Mouse (Mus musculus) lung, embryonic 16.5 days (tissue): ENCODE data around the gene Cyp4f39. TPM values are rescaled to one million over a fixed set of nuclear protein-coding genes. Genes with fewer than 3 reads are reported as not detected.
A peak's percentile ranks its signal among the peaks of the same experiment; 100 is the strongest.

Source experiments
- ATAC-seq: fragments of 200-750 bp; cut with Nextera tagmentation; 2 replicates; pipeline ENCODE4 v1.8.0; 2017; ENCODE audit warnings: low read depth, mild to moderate bottlenecking, moderate library complexity
- H3K27ac ChIP-seq: fragments of 300-500 bp; sonication (generic); 2 replicates; pipeline ENCODE4 v1.5.1; 2014; ENCODE audit warnings: mild to moderate bottlenecking, control low read depth, low read length
- H3K27me3 ChIP-seq: fragments of 300-500 bp; sonication (generic); 2 replicates; pipeline ENCODE4 v1.6.1; 2014; ENCODE audit warnings: low read depth, low read length, mixed read lengths; ENCODE audit not compliant: control insufficient read depth, insufficient read depth
- H3K36me3 ChIP-seq: fragments of 300-500 bp; sonication (generic); 2 replicates; pipeline ENCODE4 v1.6.1; 2014; ENCODE audit warnings: low read length; ENCODE audit not compliant: control insufficient read depth, insufficient read depth
- H3K4me1 ChIP-seq: fragments of 300-500 bp; sonication (generic); replicated peaks from 2 replicates; pipeline ENCODE4 v1.6.1; 2014; ENCODE audit warnings: low read length, mixed read lengths; ENCODE audit not compliant: control insufficient read depth, insufficient read depth
- H3K4me2 ChIP-seq: fragments of 300-500 bp; sonication (generic); 2 replicates; pipeline ENCODE4 v1.6.1; 2014; ENCODE audit warnings: low read depth, low read length, control low read depth
- H3K4me3 ChIP-seq: fragments of 300-500 bp; sonication (generic); 2 replicates; pipeline ENCODE4 v1.5.1; 2014; ENCODE audit warnings: mild to moderate bottlenecking, low read length, control low read depth
- H3K9ac ChIP-seq: fragments of 300-500 bp; sonication (generic); 2 replicates; pipeline ENCODE4 v1.6.1; 2014; ENCODE audit warnings: low read length, control low read depth
- H3K9me3 ChIP-seq: fragments of 300-500 bp; sonication (generic); 2 replicates; pipeline ENCODE4 v1.6.1; 2016; ENCODE audit warnings: low read length; ENCODE audit not compliant: control insufficient read depth
- WGBS: fragments of 180-500 bp; shearing (Covaris S2); extraction: QIAGEN DNeasy Blood & Tissue Kit; methylation state at CpG from one replicate; pipeline ENCODE4 v1.1.7; 2014; 5-methylcytosine and 5-hydroxymethylcytosine counted together
- polyA plus RNA-seq: library from polyadenylated mRNA; unstranded; fragments of >200 nt; fragmentation: Nextera tagmentation; extraction: Ambion mirVana; gene quantifications from 2 replicates; pipeline ENCODE4 v1.2.1, GENCODE M21; 2015

Gene Cyp4f39
- polyA plus RNA-seq = 0.69 and 0.80 TPM in 2 replicates

DNA sequence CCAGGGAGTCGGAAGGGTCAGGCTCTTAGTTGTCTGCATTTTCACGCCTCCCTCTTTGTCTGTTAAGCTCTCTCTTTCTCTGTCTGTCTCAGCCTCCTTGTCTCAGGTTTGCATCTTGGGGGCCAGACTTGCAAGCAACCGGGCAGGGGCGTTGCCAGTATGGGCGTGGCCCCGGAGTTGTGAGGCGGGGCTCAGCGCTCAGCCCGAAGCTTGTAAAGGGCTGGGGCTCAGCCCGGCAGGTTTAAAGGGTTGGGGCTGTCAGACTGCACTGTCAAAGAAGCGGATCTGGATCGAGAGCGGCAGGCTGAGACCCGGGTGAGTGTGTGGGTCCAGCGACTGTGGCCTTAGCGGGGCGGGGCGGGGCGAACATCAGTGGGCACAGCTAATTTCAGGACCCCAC is at the start of gene Cyp4f39:
Cyp4f39 (plus strand) TSS at position 242 of the 400 bp plus-strand sequence.
- Histone ChIP-seq H3K27ac (no peak within 1 kb of the TSS), H3K36me3 (no peaks in the 10 kb centered on the region), H3K9ac (peak within 1 kb of the TSS; percentile 19; the same call in 1 of the 2 replicates), H3K4me2 (peak within 1 kb of the TSS; percentile 49), H3K4me1 (0 out of 2 replicates have a peak, but pooled peaks cover 3% of the 10 kb centered on the region), H3K27me3 (no peaks in the 10 kb centered on the region), H3K4me3 (peak within 1 kb of the TSS; percentile 34), H3K9me3 (no peaks in the 10 kb centered on the region)
- peak; percentile 47; the same call in 1 of the 2 replicates for ATAC-seq
- under 1% methylated on average over 19 of the region's 19 CpGs for WGBS

DNA sequence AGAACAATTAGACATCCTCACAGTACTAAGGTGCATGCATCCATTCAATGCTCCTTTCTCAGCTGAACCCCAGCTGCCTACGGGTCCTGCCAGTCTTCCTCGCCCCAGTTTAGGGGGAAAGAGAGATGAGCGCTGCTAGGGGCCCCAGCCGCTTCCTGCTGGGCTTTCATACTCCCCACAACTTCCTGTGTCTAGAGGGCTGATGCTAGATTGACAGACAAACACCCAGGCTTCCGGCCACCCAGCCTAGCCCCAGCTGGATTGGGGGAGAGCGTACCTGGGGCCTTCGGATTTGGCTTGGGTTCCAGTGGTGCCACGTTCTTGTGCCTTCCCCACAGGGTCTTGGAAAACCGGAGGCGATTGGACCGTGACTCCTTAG is 49.8 kb upstream of the Cyp4f39 start:
- 66% methylated on average over 11 of the region's 11 CpGs for WGBS
- H3K4me2 ChIP-seq = no peak overlapping the region
- H3K27ac ChIP-seq = no peak overlapping the region
- H3K9ac ChIP-seq = no peak overlapping the region
- H3K36me3 ChIP-seq = no peaks in the 10 kb centered on the region
- no peak overlapping the region for H3K4me3 ChIP-seq
- H3K4me1 ChIP-seq = no peaks in the 10 kb centered on the region
- H3K27me3 ChIP-seq = peaks cover 6% of the 10 kb centered on the region
- no peak for ATAC-seq
- H3K9me3 ChIP-seq = no peaks in the 10 kb centered on the region

DNA sequence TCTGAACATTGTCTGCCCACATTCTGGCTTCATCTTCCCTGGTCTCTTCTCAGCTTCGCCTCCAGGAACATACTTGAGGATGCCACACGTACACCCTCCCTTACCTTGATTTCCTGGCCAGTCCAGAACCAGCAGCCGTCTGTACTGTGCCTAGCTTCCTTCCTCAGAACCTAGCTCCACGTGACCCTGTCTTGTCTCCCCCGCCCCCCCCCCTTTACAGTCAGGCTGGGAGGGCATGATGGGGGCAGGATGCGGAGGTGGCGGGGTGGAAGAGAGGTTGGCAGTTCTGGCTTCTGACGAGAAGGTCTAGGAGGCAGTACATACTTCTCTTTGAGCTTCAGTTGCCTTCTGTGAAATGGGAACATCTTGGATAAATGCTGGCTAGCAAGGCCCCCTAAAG is 49.1 kb upstream of the Cyp4f39 start, which contains the start of gene Rasal3:
Rasal3 (minus strand) TSS at position 167 of the 400 bp plus-strand sequence.
- no peak within 1 kb of the TSS for H3K4me2 ChIP-seq
- no peak within 1 kb of the TSS for H3K27ac ChIP-seq
- H3K27me3 ChIP-seq = peaks cover under 1% of the 10 kb centered on the region; the same call in 1 of the 2 replicates
- no peaks in the 10 kb centered on the region for H3K36me3 ChIP-seq
- peak; percentile 36; the same call in 1 of the 2 replicates for ATAC-seq
- H3K9ac ChIP-seq = no peak within 1 kb of the TSS
- 54% methylated on average over 8 of the region's 8 CpGs for WGBS
- H3K9me3 ChIP-seq = no peaks in the 10 kb centered on the region
- H3K4me1 ChIP-seq = no peaks in the 10 kb centered on the region
- no peak within 1 kb of the TSS for H3K4me3 ChIP-seq

DNA sequence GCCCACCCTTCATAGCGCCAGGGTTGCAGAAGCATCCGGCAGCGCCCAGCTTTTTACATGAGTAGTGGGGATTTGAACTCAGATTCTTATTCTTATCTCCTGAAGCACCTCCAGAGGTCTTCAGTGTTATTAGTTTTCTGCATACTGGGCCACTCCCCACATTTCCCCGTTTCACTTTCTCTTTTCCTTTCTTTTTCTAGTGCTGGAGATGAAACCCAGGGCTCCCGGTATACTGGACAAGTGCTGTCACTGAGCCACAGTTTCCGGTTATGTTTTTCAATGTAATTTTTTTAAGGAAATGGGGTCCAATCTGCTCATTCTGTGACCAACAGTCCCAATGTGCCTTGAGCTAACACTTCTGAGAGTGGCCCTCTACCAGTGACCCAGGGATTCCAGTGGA is 40.6 kb upstream of the Cyp4f39 start:
- H3K4me1 ChIP-seq = no peaks in the 10 kb centered on the region
- peaks cover 17% of the 10 kb centered on the region for H3K27me3 ChIP-seq
- no peak for ATAC-seq
- H3K27ac ChIP-seq = no peak overlapping the region
- no peak overlapping the region for H3K4me2 ChIP-seq
- H3K36me3 ChIP-seq = no peaks in the 10 kb centered on the region
- H3K9me3 ChIP-seq = no peaks in the 10 kb centered on the region
- 74% methylated on average over 6 of the region's 6 CpGs for WGBS
- no peak overlapping the region for H3K4me3 ChIP-seq
- no peak overlapping the region for H3K9ac ChIP-seq

DNA sequence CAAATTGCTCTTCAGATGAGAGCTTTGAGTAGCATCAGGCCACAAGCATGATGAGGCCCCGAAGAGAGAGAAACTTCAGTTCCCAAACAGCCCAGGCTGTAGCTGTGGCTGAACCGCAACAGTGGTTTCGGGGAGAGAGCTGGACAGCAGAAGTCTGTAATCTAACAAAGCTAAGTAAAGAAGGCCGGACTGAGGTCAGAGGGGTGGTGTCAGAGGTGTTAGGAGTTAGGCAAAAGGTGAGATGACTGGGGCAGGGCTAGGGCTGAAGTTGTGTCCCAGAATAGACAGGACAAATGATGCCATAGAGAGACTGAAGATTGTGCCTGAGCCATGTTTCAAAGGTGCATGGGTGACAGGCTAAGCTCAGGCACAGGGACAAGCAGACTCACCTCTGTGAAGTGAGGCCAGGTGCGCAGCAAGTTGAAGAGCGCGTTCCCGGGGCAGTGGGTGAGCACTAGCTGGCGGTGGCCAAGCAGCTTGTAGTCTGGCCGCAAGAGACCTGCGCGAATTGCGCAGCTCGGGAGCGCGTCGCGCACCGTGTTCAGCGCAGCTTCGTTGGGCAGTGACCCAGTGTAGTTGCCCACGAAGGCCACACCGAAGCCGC is 37.0 kb upstream of the Cyp4f39 start:
- no peak overlapping the region for H3K9ac ChIP-seq
- peaks cover 19% of the 10 kb centered on the region for H3K27me3 ChIP-seq
- H3K27ac ChIP-seq = no peak overlapping the region
- no peaks in the 10 kb centered on the region for H3K4me1 ChIP-seq
- WGBS = 27% methylated on average over 24 of the region's 24 CpGs
- no peak overlapping the region for H3K4me2 ChIP-seq
- no peaks in the 10 kb centered on the region for H3K36me3 ChIP-seq
- H3K4me3 ChIP-seq = no peak overlapping the region
- H3K9me3 ChIP-seq = no peaks in the 10 kb centered on the region
- no peak for ATAC-seq

DNA sequence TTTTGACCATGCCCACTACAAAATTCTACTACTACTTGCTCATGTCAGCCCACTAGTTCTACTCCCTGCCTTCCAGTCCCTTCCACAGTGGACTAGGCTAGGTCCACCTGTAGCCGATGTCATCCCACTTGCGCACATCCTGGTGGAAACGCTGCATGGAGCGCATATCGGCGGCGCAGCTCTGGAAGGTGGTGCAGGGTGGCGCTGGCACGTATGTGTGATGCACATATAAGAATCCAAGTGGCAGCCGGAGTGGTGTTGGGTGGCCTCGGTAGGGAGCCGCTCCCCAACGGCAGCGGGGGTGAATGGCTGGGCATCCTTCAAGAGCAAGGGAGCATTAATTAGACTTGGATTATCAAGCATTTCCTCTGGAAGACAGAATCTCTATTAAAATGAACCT is 35.8 kb upstream of the Cyp4f39 start:
- WGBS = 92% methylated on average over 14 of the region's 14 CpGs
- H3K9ac ChIP-seq = no peak overlapping the region

DNA sequence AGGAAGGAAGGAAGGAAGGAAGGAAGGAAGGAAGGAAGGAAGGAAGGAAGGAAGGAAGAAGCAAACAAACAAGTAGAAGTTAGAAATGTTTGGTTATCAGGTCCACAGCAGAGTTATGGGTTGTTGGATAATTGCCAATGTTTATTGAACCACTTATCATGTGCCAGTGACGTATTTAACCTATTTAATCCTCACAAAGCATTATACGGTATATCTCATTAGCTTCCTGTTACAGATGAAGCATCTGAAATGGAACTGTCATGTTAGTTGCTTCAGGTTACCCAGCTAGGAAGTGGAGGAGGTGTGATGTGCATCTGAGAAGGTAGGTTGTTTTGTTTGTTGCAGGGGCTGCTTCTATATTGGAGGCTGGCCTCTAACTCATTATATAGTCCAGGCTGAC is 32.5 kb upstream of the Cyp4f39 start:
- 15% methylated on average over 2 of the region's 2 CpGs for WGBS
- Histone ChIP-seq H3K9me3 (no peaks in the 10 kb centered on the region), H3K36me3 (no peaks in the 10 kb centered on the region), H3K9ac (no peak overlapping the region), H3K27ac (no peak overlapping the region), H3K4me3 (no peak overlapping the region), H3K4me1 (no peaks in the 10 kb centered on the region), H3K4me2 (no peak overlapping the region), H3K27me3 (peaks cover 14% of the 10 kb centered on the region)
- no peak for ATAC-seq

More for the DNA sequence above, 35.8 kb upstream of the Cyp4f39 start:
- Histone ChIP-seq H3K9me3 (no peaks in the 10 kb centered on the region), H3K27ac (no peak overlapping the region), H3K36me3 (no peaks in the 10 kb centered on the region), H3K4me3 (no peak overlapping the region), H3K4me2 (no peak overlapping the region), H3K27me3 (peaks cover 19% of the 10 kb centered on the region), H3K4me1 (no peaks in the 10 kb centered on the region)
- ATAC-seq = no peak

DNA sequence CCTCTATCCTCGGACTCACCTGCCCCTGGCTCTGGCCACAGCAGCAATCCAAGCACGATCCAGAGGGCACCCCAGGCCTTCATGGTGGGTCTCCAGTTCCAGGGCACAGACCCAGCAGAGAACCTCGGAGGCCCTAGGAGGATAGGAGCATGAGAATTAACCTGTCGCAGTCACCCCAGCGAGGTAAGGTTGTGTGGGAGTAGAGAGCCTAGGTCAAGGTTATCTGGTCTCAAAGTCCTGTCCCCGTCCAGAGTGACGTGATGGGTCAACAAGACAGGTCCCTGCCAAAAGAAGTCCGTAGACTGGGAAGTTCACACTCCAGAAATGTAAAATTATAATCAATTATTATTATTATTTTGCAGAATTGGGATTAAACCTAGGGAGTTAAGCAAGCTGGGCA is 31.7 kb upstream of the Cyp4f39 start:
- H3K36me3 ChIP-seq = no peaks in the 10 kb centered on the region
- 68% methylated on average over 8 of the region's 8 CpGs for WGBS
- no peaks in the 10 kb centered on the region for H3K4me1 ChIP-seq
- H3K4me3 ChIP-seq = no peak overlapping the region
- no peak for ATAC-seq
- H3K9me3 ChIP-seq = no peaks in the 10 kb centered on the region
- H3K4me2 ChIP-seq = no peak overlapping the region
- H3K27ac ChIP-seq = no peak overlapping the region
- no peak overlapping the region for H3K9ac ChIP-seq
- H3K27me3 ChIP-seq = peaks cover 9% of the 10 kb centered on the region

DNA sequence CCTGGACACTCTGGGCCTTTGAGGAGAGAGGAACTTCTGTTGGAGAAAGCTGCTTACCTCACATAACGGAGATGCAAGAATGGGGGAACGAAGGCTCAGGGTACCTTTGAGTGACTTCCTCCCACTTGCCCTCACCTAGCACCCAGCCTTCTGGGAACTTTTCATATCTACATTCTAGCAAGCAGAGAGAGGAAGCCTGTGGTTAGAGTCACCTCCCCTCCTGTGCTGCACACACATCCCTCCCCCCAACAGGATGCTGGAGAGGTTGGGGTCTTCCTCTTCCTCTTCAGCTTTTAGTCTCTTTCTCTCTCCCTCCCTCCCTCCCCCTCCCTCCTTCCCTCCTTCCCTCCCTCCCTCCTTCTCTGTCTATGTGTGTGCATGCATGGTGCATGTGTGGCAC is 28.5 kb upstream of the Cyp4f39 start, which contains the start of gene Pglyrp2:
Pglyrp2 (minus strand) TSS at position 134 of the 400 bp plus-strand sequence.
- Histone ChIP-seq H3K36me3 (no peaks in the 10 kb centered on the region), H3K4me2 (no peak within 1 kb of the TSS), H3K27me3 (no peaks in the 10 kb centered on the region), H3K4me3 (no peak within 1 kb of the TSS), H3K4me1 (no peaks in the 10 kb centered on the region), H3K9ac (no peak within 1 kb of the TSS), H3K27ac (no peak within 1 kb of the TSS), H3K9me3 (no peaks in the 10 kb centered on the region)
- no peak for ATAC-seq
- 75% methylated on average over 2 of the region's 2 CpGs for WGBS
